Mouse (Mus musculus) midbrain, postnatal 0 days (tissue): Measurements from ENCODE around the gene Ccdc126. TPM values are rescaled to one million over a fixed set of nuclear protein-coding genes. Genes with fewer than 3 reads are reported as not detected.

Source experiments
- ATAC-seq: fragments of 200-750 bp; cut with Nextera tagmentation; 2 replicates; pipeline ENCODE4 v1.8.0; 2017; ENCODE audit warnings: moderate number of reproducible peaks, mild to moderate bottlenecking, moderate TSS enrichment, moderate library complexity; ENCODE audit not compliant: low FRiP score
- DNase-seq: peaks from one replicate; pipeline ENCODE4 v3.0.0-alpha.2; 2015; ENCODE audit warnings: low spot score
- H3K27ac ChIP-seq: fragments of 300-500 bp; sonication (generic); 2 replicates; pipeline ENCODE4 v1.5.1; 2014; ENCODE audit warnings: low read depth, mild to moderate bottlenecking, low read length, mixed read lengths
- H3K27me3 ChIP-seq: fragments of 300-500 bp; sonication (generic); 2 replicates; pipeline ENCODE4 v1.6.1; 2014; ENCODE audit warnings: low read length, control low read depth, mixed read lengths; ENCODE audit not compliant: insufficient read depth
- H3K36me3 ChIP-seq: fragments of 300-500 bp; sonication (generic); 2 replicates; pipeline ENCODE4 v1.6.1; 2014; ENCODE audit warnings: low read length, control low read depth, mixed read lengths; ENCODE audit not compliant: insufficient read depth
- H3K4me1 ChIP-seq: fragments of 300-500 bp; sonication (generic); 2 replicates; pipeline ENCODE4 v1.6.1; 2014; ENCODE audit warnings: mild to moderate bottlenecking, control low read depth, antibody characterized with exemption, low read length, mixed read lengths; ENCODE audit not compliant: insufficient read depth
- H3K4me2 ChIP-seq: fragments of 300-500 bp; sonication (generic); 2 replicates; pipeline ENCODE4 v1.6.1; 2014; ENCODE audit warnings: low read depth, mild to moderate bottlenecking, low read length, mixed read lengths; ENCODE audit not compliant: poor library complexity, severe bottlenecking
- H3K4me3 ChIP-seq: fragments of 300-500 bp; sonication (generic); 2 replicates; pipeline ENCODE4 v1.5.1; 2014; ENCODE audit warnings: low read depth, mild to moderate bottlenecking, low read length, moderate library complexity
- H3K9ac ChIP-seq: fragments of 300-500 bp; sonication (generic); replicated peaks from 2 replicates; pipeline ENCODE4 v1.6.1; 2014; ENCODE audit warnings: mild to moderate bottlenecking, low read length, moderate library complexity, mixed read lengths; ENCODE audit not compliant: poor library complexity, severe bottlenecking
- H3K9me3 ChIP-seq: fragments of 300-500 bp; sonication (generic); 2 replicates; pipeline ENCODE4 v1.6.1; 2016; ENCODE audit warnings: low read length, control low read depth
- CTCF ChIP-seq: IDR thresholded peaks from 2 replicates; pipeline ENCODE4 v1.5.1; 2016; ENCODE audit warnings: antibody characterized with exemption, mild to moderate bottlenecking
- WGBS: fragments of 180-500 bp; shearing (Covaris S2); extraction: QIAGEN DNeasy Blood & Tissue Kit; methylation state at CpG from one replicate; pipeline ENCODE4 v1.1.7; 2014; 5-methylcytosine and 5-hydroxymethylcytosine counted together
- polyA plus RNA-seq: library from polyadenylated mRNA; unstranded; fragments of >200 nt; fragmentation: Nextera tagmentation; extraction: Ambion mirVana; gene quantifications from 2 replicates; pipeline ENCODE4 v1.2.1, GENCODE M21; 2015
- total RNA-seq: library from RNA; depleted of rRNA; stranded (reverse); fragments of >200 nt; gene quantifications from 2 replicates; pipeline ENCODE4 v1.2.3, GENCODE M21; 2014

The Ccdc126 gene
- total and polyA plus RNA-seq, 2 experiments from 2014 or later: 6.8 to 9.1 TPM

DNA sequence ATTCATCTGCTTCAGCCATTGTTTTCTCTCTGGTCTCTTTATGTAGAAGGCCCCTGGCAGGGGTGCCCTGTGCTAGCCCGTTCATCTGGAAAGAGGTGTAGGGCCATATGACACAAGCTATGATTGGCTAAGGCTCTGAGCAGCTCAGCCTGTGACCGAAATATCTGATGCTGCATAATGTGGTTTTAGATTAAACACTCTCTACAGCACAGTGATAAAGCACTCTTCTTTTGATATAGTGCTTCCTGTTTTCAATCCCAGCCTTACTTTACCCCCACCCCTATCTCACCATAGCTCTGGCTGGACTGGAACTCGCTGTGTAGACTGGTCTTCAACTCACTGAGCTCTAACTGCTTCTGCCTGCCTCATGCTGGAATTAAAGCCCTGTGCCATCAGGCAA is 2.3 kb downstream of the Ccdc126 start:
- WGBS: 80% methylated on average over 3 of the region's 3 CpGs
- no peaks in the 10 kb centered on the region for H3K36me3 ChIP-seq
- 0 out of 2 replicates have a peak, but pooled peaks cover 3% of the 10 kb centered on the region for H3K4me1 ChIP-seq
- TF ChIP-seq CTCF: no peak
- DNase-seq (no peak), ATAC-seq (no peak)
- no peaks in the 10 kb centered on the region for H3K9me3 ChIP-seq
- H3K27ac ChIP-seq: no peak overlapping the region
- no peak overlapping the region for H3K4me3 ChIP-seq
- no peaks in the 10 kb centered on the region for H3K27me3 ChIP-seq
- no peak overlapping the region for H3K4me2 ChIP-seq
- no peak overlapping the region for H3K9ac ChIP-seq

DNA sequence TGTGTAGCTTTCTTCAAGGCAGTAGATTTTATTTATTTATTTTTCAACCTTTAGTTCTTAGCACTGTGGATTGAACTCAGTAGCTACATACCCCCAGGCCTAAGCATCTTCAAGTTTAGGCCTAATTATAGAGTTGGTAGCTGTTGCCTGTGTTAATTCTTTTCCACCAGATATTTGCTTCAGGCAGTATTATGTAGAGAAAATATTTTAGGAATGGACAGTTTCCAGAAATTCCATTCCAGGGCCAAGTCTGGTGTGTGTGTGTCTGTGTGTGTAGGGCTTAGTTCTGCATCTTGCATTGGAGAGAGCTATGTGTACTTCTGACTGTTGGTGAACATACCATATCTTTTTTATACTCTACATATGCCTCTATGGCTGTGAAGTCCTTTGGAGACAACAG is 3.0 kb downstream of the Ccdc126 start:
- Histone ChIP-seq H3K27me3 (no peaks in the 10 kb centered on the region), H3K27ac (no peak overlapping the region), H3K4me1 (0 out of 2 replicates have a peak, but pooled peaks cover 3% of the 10 kb centered on the region), H3K4me2 (no peak overlapping the region), H3K9me3 (no peaks in the 10 kb centered on the region), H3K36me3 (no peaks in the 10 kb centered on the region), H3K4me3 (no peak overlapping the region), H3K9ac (no peak overlapping the region)
- TF ChIP-seq CTCF: no peak
- DNase-seq: no peak
- ATAC-seq: no peak

DNA sequence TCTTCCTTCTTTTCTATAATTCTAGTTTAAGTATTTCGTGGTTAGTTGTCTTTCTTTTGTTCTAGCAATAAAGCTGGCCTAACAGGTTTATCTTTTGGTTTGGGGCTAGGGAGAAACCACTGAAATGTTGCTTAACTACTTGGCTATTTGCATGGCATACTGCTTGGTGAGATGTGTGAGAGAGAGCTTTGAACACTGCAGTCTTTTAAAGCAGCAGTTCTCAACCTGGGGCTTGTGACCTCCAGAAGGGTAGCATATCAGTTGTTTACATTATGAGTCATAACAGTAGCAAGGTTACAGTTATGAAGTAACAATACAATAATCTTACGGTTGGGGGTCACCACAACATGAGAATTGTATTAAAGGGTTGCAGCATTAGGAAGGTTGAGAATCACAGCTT is 3.9 kb downstream of the Ccdc126 start:
- Histone ChIP-seq H3K9ac (no peak overlapping the region), H3K27ac (no peak overlapping the region), H3K4me3 (no peak overlapping the region), H3K4me2 (no peak overlapping the region), H3K4me1 (0 out of 2 replicates have a peak, but pooled peaks cover 3% of the 10 kb centered on the region), H3K9me3 (no peaks in the 10 kb centered on the region), H3K27me3 (no peaks in the 10 kb centered on the region), H3K36me3 (no peaks in the 10 kb centered on the region)
- ATAC-seq: no peak
- DNase-seq: no peak
- WGBS: 66% methylated on average over 2 of the region's 2 CpGs
- no peak for TF ChIP-seq CTCF

DNA sequence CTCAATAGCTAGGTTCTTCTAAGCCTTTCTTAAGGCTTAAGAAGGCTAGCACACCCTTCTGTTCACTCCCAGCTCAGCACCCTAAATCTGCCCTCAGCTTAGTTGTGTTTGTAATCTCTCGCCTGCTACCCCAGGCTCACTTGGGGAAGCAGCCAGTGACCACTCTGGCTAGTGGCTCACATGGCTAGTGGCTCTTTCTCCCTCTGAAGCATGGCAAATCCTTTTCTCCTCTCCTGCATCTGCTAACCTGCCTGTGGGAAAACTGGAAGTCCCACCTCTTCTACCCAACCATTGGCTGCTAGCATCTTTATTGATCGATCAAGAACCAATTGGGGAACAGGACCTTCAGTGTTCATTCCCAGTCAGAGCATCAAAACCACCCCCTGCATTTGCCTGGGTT is 5.5 kb downstream of the Ccdc126 start:
- ATAC-seq (no peak), DNase-seq (no peak)
- Histone ChIP-seq H3K36me3 (no peaks in the 10 kb centered on the region), H3K9me3 (no peaks in the 10 kb centered on the region), H3K9ac (no peak overlapping the region), H3K4me2 (no peak overlapping the region), H3K27me3 (no peaks in the 10 kb centered on the region), H3K27ac (no peak overlapping the region), H3K4me1 (0 out of 2 replicates have a peak, but pooled peaks cover 3% of the 10 kb centered on the region), H3K4me3 (no peak overlapping the region)
- no peak for TF ChIP-seq CTCF
- 48% methylated on average over 2 of the region's 2 CpGs for WGBS

DNA sequence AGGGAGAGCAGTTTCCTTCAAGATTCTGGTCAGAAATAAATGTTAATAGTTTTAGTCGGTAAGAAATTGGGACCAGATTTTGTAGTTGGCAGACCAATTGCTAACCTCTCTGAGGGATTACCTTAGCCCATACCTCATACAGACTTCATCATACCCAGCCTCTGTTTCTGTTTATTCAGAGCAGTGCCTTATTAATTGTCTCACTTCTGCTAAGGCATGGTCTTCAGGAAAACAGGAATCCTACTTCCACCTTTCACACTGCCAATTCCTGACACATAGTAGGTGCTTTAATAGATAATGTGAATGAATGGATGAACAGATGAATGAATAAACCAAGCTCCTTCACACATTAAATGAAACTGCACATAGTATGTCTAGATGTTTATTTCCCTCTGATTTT is 6.2 kb downstream of the Ccdc126 start:
- Histone ChIP-seq H3K9me3 (no peaks in the 10 kb centered on the region), H3K4me1 (0 out of 2 replicates have a peak, but pooled peaks cover 3% of the 10 kb centered on the region), H3K4me2 (no peak overlapping the region), H3K27me3 (no peaks in the 10 kb centered on the region), H3K4me3 (no peak overlapping the region), H3K9ac (no peak overlapping the region), H3K36me3 (no peaks in the 10 kb centered on the region), H3K27ac (no peak overlapping the region)
- WGBS: 78% methylated on average over 1 of the region's 1 CpGs
- DNase-seq: no peak
- TF ChIP-seq CTCF: no peak
- ATAC-seq: no peak

DNA sequence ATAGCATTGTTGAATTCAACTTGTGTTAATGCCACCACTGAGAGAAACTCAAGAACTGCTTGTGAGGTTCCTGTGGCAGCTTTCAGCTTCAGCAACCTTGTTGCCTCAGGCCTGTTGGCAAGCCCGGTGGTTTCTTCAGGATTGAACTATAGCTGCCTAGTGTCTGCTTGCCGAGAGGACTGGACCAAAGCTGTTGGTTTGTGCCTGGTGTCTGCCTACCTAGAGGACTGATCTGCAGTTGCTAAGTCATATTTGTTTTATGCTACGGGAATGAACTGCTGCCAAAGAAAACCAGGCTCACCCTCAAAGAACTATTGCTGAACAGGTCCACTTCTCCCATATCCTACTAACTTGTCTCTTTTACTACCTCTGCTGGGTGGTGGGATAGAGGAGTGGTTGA is 7.8 kb downstream of the Ccdc126 start:
- DNase-seq (no peak), ATAC-seq (no peak)
- H3K9ac ChIP-seq: no peak overlapping the region
- no peaks in the 10 kb centered on the region for H3K4me1 ChIP-seq
- TF ChIP-seq CTCF: no peak
- H3K9me3 ChIP-seq: no peaks in the 10 kb centered on the region
- no peak overlapping the region for H3K4me2 ChIP-seq
- no peak overlapping the region for H3K4me3 ChIP-seq
- no peaks in the 10 kb centered on the region for H3K36me3 ChIP-seq
- no peak overlapping the region for H3K27ac ChIP-seq
- no peaks in the 10 kb centered on the region for H3K27me3 ChIP-seq
- 88% methylated on average over 3 of the region's 3 CpGs for WGBS
